Mouse (Mus musculus): ENCODE results near the gene Hectd1.

Gene Hectd1

GRCm38 (mm10) chr12:51706673-51707235, 122.6 kb downstream of the Hectd1 start:
- in situ Hi-C loops (cut with MboI, MseI) = no loop called here

GRCm38 (mm10) chr12:51705778-51706177, 123.6 kb downstream of the Hectd1 start:
- in situ Hi-C loops (cut with MboI, MseI) = no loop called here

- in situ Hi-C loops (cut with MboI, MseI) = no loop called here
Observed at GRCm38 (mm10) chr12:51704572-51704971, 124.8 kb downstream of the Hectd1 start.

- in situ Hi-C loops (cut with MboI, MseI) = no loop called here
Observed at GRCm38 (mm10) chr12:51703859-51704258, 125.5 kb downstream of the Hectd1 start.

GRCm38 (mm10) chr12:51701723-51702122, 127.6 kb downstream of the Hectd1 start:
- in situ Hi-C loops (cut with MboI, MseI) = no loop called here

GRCm38 (mm10) chr12:51699623-51700393, 129.5 kb downstream of the Hectd1 start:
- in situ Hi-C loops (cut with MboI, MseI) = no loop called here

- in situ Hi-C loops (cut with MboI, MseI) = no loop called here
Observed at GRCm38 (mm10) chr12:51696157-51696556, 133.2 kb downstream of the Hectd1 start.

- in situ Hi-C loops (cut with MboI, MseI) = no loop called here
Observed at GRCm38 (mm10) chr12:51694966-51695365, 134.4 kb downstream of the Hectd1 start.

GRCm38 (mm10) chr12:51694096-51694495, 135.2 kb downstream of the Hectd1 start:
- in situ Hi-C loops (cut with MboI, MseI) = no loop called here

Measured in regulatory T cell (primary cell).